Mouse (Mus musculus) T-helper 1 cell (primary cell): ENCODE results near the gene Mcfd2.

Source experiments
- in situ Hi-C: fragments of 300-600 bp; cut with MboI, MseI; formaldehyde crosslinking; loops from one replicate; pipeline ENCODE4 v1.15.1; 2025; ENCODE audit warnings: high pct_unique_total_duplicates

The Mcfd2 gene

GRCm38 (mm10) chr17:87288131-87288530 lies 22.4 kb upstream of the Mcfd2 start:
- in situ Hi-C loops: no loop called here

GRCm38 (mm10) chr17:87287197-87287777 lies 21.6 kb upstream of the Mcfd2 start:
- in situ Hi-C loops: no loop called here

- in situ Hi-C loops: no loop called here
These were observed 20.9 kb upstream of the Mcfd2 start for GRCm38 (mm10) chr17:87286481-87287143.

- in situ Hi-C loops: no loop called here
These were observed 20.2 kb upstream of the Mcfd2 start for GRCm38 (mm10) chr17:87285731-87286465.

GRCm38 (mm10) chr17:87284482-87285040 lies 18.8 kb upstream of the Mcfd2 start:
- in situ Hi-C loops: no loop called here

- in situ Hi-C loops: no loop called here
These were observed 18.2 kb upstream of the Mcfd2 start for GRCm38 (mm10) chr17:87283755-87284481.

- in situ Hi-C loops: no loop called here
These were observed 17.5 kb upstream of the Mcfd2 start for GRCm38 (mm10) chr17:87283055-87283754.

- in situ Hi-C loops: no loop called here
These were observed 16.9 kb upstream of the Mcfd2 start, which contains the start of gene Ttc7 for GRCm38 (mm10) chr17:87282706-87283053. Ttc7 (plus strand) TSS chr17:87282886.

- in situ Hi-C loops: no loop called here
These were observed 16.4 kb upstream of the Mcfd2 start for GRCm38 (mm10) chr17:87282007-87282705.

- in situ Hi-C loops: no loop called here
These were observed 9.9 kb upstream of the Mcfd2 start for GRCm38 (mm10) chr17:87275363-87276341.

- in situ Hi-C loops: no loop called here
These were observed 3.7 kb upstream of the Mcfd2 start for GRCm38 (mm10) chr17:87269454-87269853.

GRCm38 (mm10) chr17:87264927-87265791 lies 576 bp downstream of the Mcfd2 start:
- in situ Hi-C loops: no loop called here

GRCm38 (mm10) chr17:87264054-87264830 lies 1.5 kb downstream of the Mcfd2 start:
- in situ Hi-C loops: no loop called here

GRCm38 (mm10) chr17:87263401-87263800 lies 2.3 kb downstream of the Mcfd2 start:
- in situ Hi-C loops: no loop called here

- in situ Hi-C loops: no loop called here
These were observed 10.1 kb downstream of the Mcfd2 start for GRCm38 (mm10) chr17:87255672-87256071.

GRCm38 (mm10) chr17:87254384-87254783 lies 11.4 kb downstream of the Mcfd2 start:
- in situ Hi-C loops: loop anchor here (5.0 kb wide), 2 partner anchors 222 to 347 kb away; no protein-coding TSS in a partner anchor

- in situ Hi-C loops: no loop called here
These were observed 19.6 kb downstream of the Mcfd2 start for GRCm38 (mm10) chr17:87246103-87246502.

GRCm38 (mm10) chr17:87237826-87238225 lies 27.9 kb downstream of the Mcfd2 start:
- in situ Hi-C loops: no loop called here
